Mouse (Mus musculus): ENCODE measurements at regions not wholly inside any gene's neighbourhood (a gene's known extent, or its start where the extent isn't known, plus 50 kb on each side); places are given as distances from the start of the nearest gene placed in this dataset.

GRCm38 (mm10) chr3:144310748-144311147, 105.7 kb upstream of the Lmo4 start:
- no peaks in the 10 kb centered on the region for H3K9me3 ChIP-seq (ENCODE audit: control insufficient read depth, low read length)
- no peak overlapping the region for H3K4me3 ChIP-seq (replicated peaks; ENCODE audit: low read depth, low read length)
- no peaks in the 10 kb centered on the region for H3K27me3 ChIP-seq (ENCODE audit: control insufficient read depth, insufficient read depth, low read length)
- ATAC-seq (ENCODE audit: low FRiP score, low TSS enrichment) (no peak), DNase-seq (no peak)
- WGBS = 92% methylated on average over 5 of the region's 5 CpGs
- no peak overlapping the region for H3K9ac ChIP-seq (replicated peaks; ENCODE audit: low read length)
- H3K4me2 ChIP-seq (ENCODE audit: low read length) = no peak overlapping the region
- H3K27ac ChIP-seq (replicated peaks; ENCODE audit: low read depth, low read length) = no peak overlapping the region
- no peaks in the 10 kb centered on the region for H3K36me3 ChIP-seq (ENCODE audit: control insufficient read depth, insufficient read depth, low read length)
- no peaks in the 10 kb centered on the region for H3K4me1 ChIP-seq (ENCODE audit: control insufficient read depth, insufficient read depth, low read length)

GRCm38 (mm10) chr3:144308616-144309015, 103.6 kb upstream of the Lmo4 start:
- Histone ChIP-seq H3K4me3 (replicated peaks; ENCODE audit: low read depth, low read length) (no peak overlapping the region), H3K36me3 (ENCODE audit: control insufficient read depth, insufficient read depth, low read length) (no peaks in the 10 kb centered on the region), H3K9ac (replicated peaks; ENCODE audit: low read length) (no peak overlapping the region), H3K4me1 (ENCODE audit: control insufficient read depth, insufficient read depth, low read length) (no peaks in the 10 kb centered on the region), H3K27me3 (ENCODE audit: control insufficient read depth, insufficient read depth, low read length) (no peaks in the 10 kb centered on the region), H3K4me2 (ENCODE audit: low read length) (no peak overlapping the region), H3K9me3 (ENCODE audit: control insufficient read depth, low read length) (no peaks in the 10 kb centered on the region), H3K27ac (replicated peaks; ENCODE audit: low read depth, low read length) (no peak overlapping the region)
- DNase-seq (no peak), ATAC-seq (ENCODE audit: low FRiP score, low TSS enrichment) (no peak)
- 78% methylated on average over 4 of the region's 4 CpGs for WGBS

- ATAC-seq (ENCODE audit: low FRiP score, low TSS enrichment) = no peak
- Histone ChIP-seq H3K4me3 (replicated peaks; ENCODE audit: low read depth, low read length) (no peak overlapping the region), H3K9me3 (ENCODE audit: control insufficient read depth, low read length) (no peaks in the 10 kb centered on the region), H3K27me3 (ENCODE audit: control insufficient read depth, insufficient read depth, low read length) (no peaks in the 10 kb centered on the region), H3K9ac (replicated peaks; ENCODE audit: low read length) (no peak overlapping the region), H3K4me1 (ENCODE audit: control insufficient read depth, insufficient read depth, low read length) (no peaks in the 10 kb centered on the region), H3K27ac (replicated peaks; ENCODE audit: low read depth, low read length) (no peak overlapping the region), H3K4me2 (ENCODE audit: low read length) (no peak overlapping the region), H3K36me3 (ENCODE audit: control insufficient read depth, insufficient read depth, low read length) (no peaks in the 10 kb centered on the region)
- DNase-seq = no peak
- WGBS = 71% methylated on average over 3 of the region's 3 CpGs
These were observed 102.5 kb upstream of the Lmo4 start for GRCm38 (mm10) chr3:144307557-144307956.

GRCm38 (mm10) chr3:144305456-144305855, 100.4 kb upstream of the Lmo4 start:
- Histone ChIP-seq H3K4me2 (ENCODE audit: low read length) (no peak overlapping the region), H3K9me3 (ENCODE audit: control insufficient read depth, low read length) (no peaks in the 10 kb centered on the region), H3K27ac (replicated peaks; ENCODE audit: low read depth, low read length) (no peak overlapping the region), H3K36me3 (ENCODE audit: control insufficient read depth, insufficient read depth, low read length) (no peaks in the 10 kb centered on the region), H3K4me1 (ENCODE audit: control insufficient read depth, insufficient read depth, low read length) (no peaks in the 10 kb centered on the region), H3K27me3 (ENCODE audit: control insufficient read depth, insufficient read depth, low read length) (no peaks in the 10 kb centered on the region), H3K9ac (replicated peaks; ENCODE audit: low read length) (no peak overlapping the region), H3K4me3 (replicated peaks; ENCODE audit: low read depth, low read length) (no peak overlapping the region)
- WGBS = 63% methylated on average over 4 of the region's 4 CpGs
- no peak for ATAC-seq (ENCODE audit: low FRiP score, low TSS enrichment)
- no peak for DNase-seq

- WGBS = 34% methylated on average over 4 of the region's 4 CpGs
- Histone ChIP-seq H3K9ac (replicated peaks; ENCODE audit: low read length) (no peak overlapping the region), H3K4me1 (ENCODE audit: control insufficient read depth, insufficient read depth, low read length) (no peaks in the 10 kb centered on the region), H3K27me3 (ENCODE audit: control insufficient read depth, insufficient read depth, low read length) (no peaks in the 10 kb centered on the region), H3K9me3 (ENCODE audit: control insufficient read depth, low read length) (no peaks in the 10 kb centered on the region), H3K36me3 (ENCODE audit: control insufficient read depth, insufficient read depth, low read length) (no peaks in the 10 kb centered on the region), H3K4me3 (replicated peaks; ENCODE audit: low read depth, low read length) (no peak overlapping the region), H3K27ac (replicated peaks; ENCODE audit: low read depth, low read length) (no peak overlapping the region), H3K4me2 (ENCODE audit: low read length) (no peak overlapping the region)
- no peak for ATAC-seq (ENCODE audit: low FRiP score, low TSS enrichment)
- no peak for DNase-seq
These were observed 99.9 kb upstream of the Lmo4 start for GRCm38 (mm10) chr3:144304924-144305323.

- H3K4me1 ChIP-seq (ENCODE audit: control insufficient read depth, insufficient read depth, low read length) = no peaks in the 10 kb centered on the region
- H3K27ac ChIP-seq (replicated peaks; ENCODE audit: low read depth, low read length) = no peak overlapping the region
- no peaks in the 10 kb centered on the region for H3K36me3 ChIP-seq (ENCODE audit: control insufficient read depth, insufficient read depth, low read length)
- H3K27me3 ChIP-seq (ENCODE audit: control insufficient read depth, insufficient read depth, low read length) = no peaks in the 10 kb centered on the region
- no peak overlapping the region for H3K4me2 ChIP-seq (ENCODE audit: low read length)
- DNase-seq = no peak
- ATAC-seq (ENCODE audit: low FRiP score, low TSS enrichment) = no peak
- no peak overlapping the region for H3K4me3 ChIP-seq (replicated peaks; ENCODE audit: low read depth, low read length)
- no peak overlapping the region for H3K9ac ChIP-seq (replicated peaks; ENCODE audit: low read length)
- WGBS = 88% methylated on average over 3 of the region's 3 CpGs
- no peaks in the 10 kb centered on the region for H3K9me3 ChIP-seq (ENCODE audit: control insufficient read depth, low read length)
These were observed 97.6 kb upstream of the Lmo4 start for GRCm38 (mm10) chr3:144302626-144303025.

GRCm38 (mm10) chr3:144301068-144301467, 96.0 kb upstream of the Lmo4 start:
- Histone ChIP-seq H3K4me1 (ENCODE audit: control insufficient read depth, insufficient read depth, low read length) (no peaks in the 10 kb centered on the region), H3K36me3 (ENCODE audit: control insufficient read depth, insufficient read depth, low read length) (no peaks in the 10 kb centered on the region), H3K4me2 (ENCODE audit: low read length) (no peak overlapping the region), H3K27ac (replicated peaks; ENCODE audit: low read depth, low read length) (no peak overlapping the region), H3K27me3 (ENCODE audit: control insufficient read depth, insufficient read depth, low read length) (no peaks in the 10 kb centered on the region), H3K4me3 (replicated peaks; ENCODE audit: low read depth, low read length) (no peak overlapping the region), H3K9me3 (ENCODE audit: control insufficient read depth, low read length) (no peaks in the 10 kb centered on the region), H3K9ac (replicated peaks; ENCODE audit: low read length) (no peak overlapping the region)
- ATAC-seq (ENCODE audit: low FRiP score, low TSS enrichment) (no peak), DNase-seq (no peak)
- 91% methylated on average over 3 of the region's 3 CpGs for WGBS

- ATAC-seq (ENCODE audit: low FRiP score, low TSS enrichment) (no peak), DNase-seq (no peak)
- H3K9me3 ChIP-seq (ENCODE audit: control insufficient read depth, low read length) = no peaks in the 10 kb centered on the region
- H3K9ac ChIP-seq (replicated peaks; ENCODE audit: low read length) = no peak overlapping the region
- no peak overlapping the region for H3K27ac ChIP-seq (replicated peaks; ENCODE audit: low read depth, low read length)
- H3K4me2 ChIP-seq (ENCODE audit: low read length) = no peak overlapping the region
- H3K36me3 ChIP-seq (ENCODE audit: control insufficient read depth, insufficient read depth, low read length) = no peaks in the 10 kb centered on the region
- no peak overlapping the region for H3K4me3 ChIP-seq (replicated peaks; ENCODE audit: low read depth, low read length)
- WGBS = 95% methylated on average over 5 of the region's 5 CpGs
- H3K27me3 ChIP-seq (ENCODE audit: control insufficient read depth, insufficient read depth, low read length) = no peaks in the 10 kb centered on the region
- no peaks in the 10 kb centered on the region for H3K4me1 ChIP-seq (ENCODE audit: control insufficient read depth, insufficient read depth, low read length)
These were observed 94.2 kb upstream of the Lmo4 start for GRCm38 (mm10) chr3:144299239-144299638.

GRCm38 (mm10) chr3:144289489-144289888, 84.5 kb upstream of the Lmo4 start:
- Histone ChIP-seq H3K4me1 (ENCODE audit: control insufficient read depth, insufficient read depth, low read length) (no peaks in the 10 kb centered on the region), H3K36me3 (ENCODE audit: control insufficient read depth, insufficient read depth, low read length) (no peaks in the 10 kb centered on the region), H3K4me2 (ENCODE audit: low read length) (no peak overlapping the region), H3K27ac (replicated peaks; ENCODE audit: low read depth, low read length) (no peak overlapping the region), H3K9me3 (ENCODE audit: control insufficient read depth, low read length) (no peaks in the 10 kb centered on the region), H3K4me3 (replicated peaks; ENCODE audit: low read depth, low read length) (no peak overlapping the region), H3K9ac (replicated peaks; ENCODE audit: low read length) (no peak overlapping the region), H3K27me3 (ENCODE audit: control insufficient read depth, insufficient read depth, low read length) (no peaks in the 10 kb centered on the region)
- 79% methylated on average over 3 of the region's 3 CpGs for WGBS
- ATAC-seq (ENCODE audit: low FRiP score, low TSS enrichment) (no peak), DNase-seq (no peak)

Data from midbrain, embryonic 14.5 days (tissue).